Mouse (Mus musculus) retina, postnatal 7 days (tissue): ENCODE data around the gene Med22.

Source experiments
- DNase-seq: peaks from one replicate; pipeline ENCODE4 v3.0.0-alpha.2; 2012; ENCODE audit warnings: low read depth, low spot score

Med22 gene

DNA sequence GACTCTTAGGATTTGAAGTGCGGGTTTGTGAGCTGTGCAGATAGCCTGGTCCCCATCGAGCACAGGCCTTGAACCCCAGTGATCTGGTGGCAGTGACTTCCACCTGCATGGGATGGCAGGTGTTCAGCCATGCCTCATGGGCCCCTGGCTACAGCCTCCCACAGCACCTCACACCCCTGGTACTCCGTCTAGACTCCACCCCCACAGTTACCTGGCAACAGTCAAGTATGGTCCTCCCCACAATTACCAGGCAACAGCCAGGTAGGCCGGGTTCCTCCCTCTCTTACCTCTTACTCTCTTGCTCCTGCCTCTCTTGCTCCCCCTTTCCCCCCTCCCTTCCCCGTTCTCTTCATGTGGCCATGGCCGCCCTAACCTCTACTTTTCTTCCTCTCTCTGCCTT, 39.8 kb downstream of the Med22 start:
- DNase-seq = no peak

DNA sequence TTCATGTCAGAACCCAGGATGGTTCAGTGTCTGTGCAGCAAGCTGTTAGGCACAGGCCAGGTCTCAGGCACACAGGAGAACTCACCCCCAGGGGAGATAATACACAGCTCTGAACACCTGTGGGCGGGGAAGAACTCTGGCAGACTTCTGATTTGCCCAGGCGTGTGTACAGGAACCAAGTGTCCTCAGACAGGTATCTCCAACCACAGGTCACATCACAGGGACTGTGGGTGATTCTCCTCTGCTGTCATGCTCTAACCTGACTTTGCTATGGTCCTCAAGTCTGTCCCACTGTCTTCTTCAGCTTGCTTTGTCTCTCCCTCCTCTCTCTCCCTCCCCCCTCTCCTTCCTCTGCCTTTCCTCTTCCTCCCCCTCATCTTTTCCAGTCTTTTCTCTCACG, 45.6 kb downstream of the Med22 start, which contains the start of gene Abo:
TSS of gene Abo (minus strand) at position 101 of the 400 bp plus-strand sequence.
- no peak for DNase-seq

DNA sequence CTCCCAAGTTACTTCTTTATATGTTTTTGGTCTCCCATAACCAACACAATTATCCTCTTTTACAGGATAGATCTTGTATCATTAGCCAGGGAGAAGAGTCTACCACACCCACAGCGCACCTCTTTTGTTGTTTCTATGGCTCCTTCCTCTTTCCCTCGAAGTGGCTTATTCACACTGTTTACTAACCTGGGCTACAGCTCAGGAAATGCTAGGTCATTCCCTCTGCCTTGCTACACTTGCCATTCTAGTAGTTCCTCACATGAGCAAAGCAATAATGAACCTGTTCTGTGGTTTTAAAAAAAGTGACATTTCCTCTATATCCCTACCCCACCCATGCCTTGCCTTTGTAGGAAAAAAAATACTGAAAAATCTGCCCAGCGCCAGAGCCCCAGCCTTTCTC, 47.6 kb downstream of the Med22 start:
- DNase-seq = no peak
